Mouse (Mus musculus) heart, adult 2 months (tissue): Measurements from ENCODE around the gene Epas1. TPM values are rescaled to one million over a fixed set of nuclear protein-coding genes. Genes with fewer than 3 reads are reported as not detected.

Experiments used
- DNase-seq, 2 experiments: peaks; one replicate each; pipeline ENCODE4 v3.0.0; 2021
- H3K27ac ChIP-seq: fragments of 200-600 bp; 2 replicates; pipeline ENCODE4 v1.8.1; 2022
- H3K27me3 ChIP-seq: fragments of 200-500 bp; 2 replicates; pipeline ENCODE4 v1.6.1; 2012; ENCODE audit warnings: mild to moderate bottlenecking, low read length, inconsistent platforms, mixed read lengths; ENCODE audit not compliant: control insufficient read depth, insufficient read depth
- H3K36me3 ChIP-seq: fragments of 200-500 bp; 2 replicates; pipeline ENCODE4 v1.6.1; 2012; ENCODE audit warnings: low read length, inconsistent platforms; ENCODE audit not compliant: control insufficient read depth, insufficient read depth
- H3K4me1 ChIP-seq: fragments of 200-500 bp; 2 replicates; pipeline ENCODE4 v1.6.1; 2011; ENCODE audit warnings: low read length; ENCODE audit not compliant: control insufficient read depth, insufficient read depth
- H3K4me3 ChIP-seq: fragments of 200-600 bp; 2 replicates; pipeline ENCODE4 v1.8.1; 2022
- H3K79me2 ChIP-seq: fragments of 200-500 bp; replicated peaks from 2 replicates; pipeline ENCODE4 v1.6.1; 2012; ENCODE audit warnings: mild to moderate bottlenecking, inconsistent platforms, low read length, moderate library complexity, mixed read lengths; ENCODE audit not compliant: control insufficient read depth, insufficient read depth
- H3K9ac ChIP-seq: fragments of 200-500 bp; 2 replicates; pipeline ENCODE4 v1.6.1; 2012; ENCODE audit warnings: low read depth, mild to moderate bottlenecking, control low read depth, inconsistent platforms, low read length, mixed read lengths
- CTCF ChIP-seq: fragments of 200-600 bp; IDR thresholded peaks from 2 replicates; pipeline ENCODE4 v1.8.1; 2022; ENCODE audit warnings: antibody characterized with exemption, mild to moderate bottlenecking, moderate library complexity
- EP300 ChIP-seq: fragments of 200-500 bp; IDR thresholded peaks from 2 replicates; pipeline ENCODE4 v1.6.1; 2011; ENCODE audit warnings: low read depth, low read length, control low read depth; ENCODE audit not compliant: insufficient read depth
- POLR2A ChIP-seq: fragments of 200-500 bp; IDR thresholded peaks from 2 replicates; pipeline ENCODE4 v1.6.1; 2011; ENCODE audit warnings: mild to moderate bottlenecking, low read depth, low read length, control low read depth; ENCODE audit not compliant: insufficient read depth
- WGBS: fragments of 180-500 bp; shearing (Covaris S2); methylation state at CpG from one replicate; pipeline ENCODE4 v1.1.7; 2018; 5-methylcytosine and 5-hydroxymethylcytosine counted together
- intact Hi-C: fragments of 180-260 bp; cut with DNase I; formaldehyde crosslinking; loops from one replicate; pipeline ENCODE4 v1.15.1; 2025
- polyA plus RNA-seq: library from polyadenylated mRNA; depleted of rRNA; stranded (reverse); fragments of >200 nt; gene quantifications from 2 replicates; pipeline ENCODE4 v1.2.3, GENCODE M21; 2012; rRNA removed
- total RNA-seq, 2 experiments: library from RNA; stranded (reverse); gene quantifications; 2 replicates each; pipeline ENCODE4 v1.2.3; 2021

Gene Epas1
- total and polyA plus RNA-seq, 3 experiments: 119 to 277 (median 244) TPM

DNA sequence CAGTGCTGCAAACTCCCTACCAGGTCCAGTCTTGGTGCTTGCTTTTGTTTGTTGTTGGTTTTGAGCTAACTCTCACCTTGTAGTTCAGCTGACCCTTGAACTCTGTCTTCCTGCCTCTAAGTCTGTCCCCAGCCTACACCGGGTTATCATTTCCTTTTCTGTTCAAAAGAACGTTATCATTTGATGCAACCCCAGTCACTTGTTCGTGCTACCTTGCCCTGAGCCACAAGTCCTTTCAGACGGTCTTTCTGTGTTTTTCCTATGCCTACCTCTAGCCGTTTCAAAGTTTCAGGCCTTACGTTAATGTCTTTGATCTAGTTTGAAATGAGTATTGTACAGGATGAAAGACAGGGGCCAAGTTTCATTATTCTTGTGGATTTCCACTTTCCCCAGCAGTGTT, 119.1 kb downstream of the Epas1 start:
- H3K27ac ChIP-seq: no peak overlapping the region
- no peak overlapping the region for H3K4me3 ChIP-seq
- H3K4me1 ChIP-seq: no peaks in the 10 kb centered on the region
- WGBS: 50% methylated on average over 6 of the region's 6 CpGs
- no peak overlapping the region for H3K9ac ChIP-seq
- TF ChIP-seq POLR2A (no peak), EP300 (no peak), CTCF (no peak)
- H3K27me3 ChIP-seq: no peaks in the 10 kb centered on the region
- H3K79me2 ChIP-seq: no peaks in the 10 kb centered on the region
- no peak for DNase-seq
- no peaks in the 10 kb centered on the region for H3K36me3 ChIP-seq
- intact Hi-C loops: no loop called here

DNA sequence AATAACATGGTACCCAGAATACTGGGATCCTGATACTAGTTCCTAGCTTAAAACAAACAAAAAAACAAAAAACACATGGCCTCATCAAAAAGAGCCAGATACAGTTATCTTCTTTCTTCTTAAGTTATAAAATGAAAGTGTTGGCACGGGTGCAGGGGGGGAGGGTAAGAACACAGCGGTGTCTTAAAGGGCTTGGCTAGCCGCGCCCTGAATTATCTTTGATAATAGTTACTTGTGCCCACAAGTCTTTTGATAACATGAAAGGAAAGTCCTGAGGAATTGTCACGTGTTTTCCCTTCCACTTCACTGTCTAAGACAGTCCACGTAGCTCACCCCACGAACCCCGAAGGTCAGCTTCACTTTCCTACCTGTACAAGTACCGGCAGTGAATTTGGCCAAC, 123.4 kb downstream of the Epas1 start:
- Histone ChIP-seq H3K9ac (no peak overlapping the region), H3K4me3 (no peak overlapping the region), H3K4me1 (no peaks in the 10 kb centered on the region), H3K36me3 (no peaks in the 10 kb centered on the region), H3K27ac (no peak overlapping the region), H3K27me3 (no peaks in the 10 kb centered on the region), H3K79me2 (no peaks in the 10 kb centered on the region)
- DNase-seq: no peak
- intact Hi-C loops: no loop called here
- WGBS: 71% methylated on average over 9 of the region's 9 CpGs
- TF ChIP-seq CTCF: no peak
- TF ChIP-seq POLR2A: no peak
- no peak for TF ChIP-seq EP300

DNA sequence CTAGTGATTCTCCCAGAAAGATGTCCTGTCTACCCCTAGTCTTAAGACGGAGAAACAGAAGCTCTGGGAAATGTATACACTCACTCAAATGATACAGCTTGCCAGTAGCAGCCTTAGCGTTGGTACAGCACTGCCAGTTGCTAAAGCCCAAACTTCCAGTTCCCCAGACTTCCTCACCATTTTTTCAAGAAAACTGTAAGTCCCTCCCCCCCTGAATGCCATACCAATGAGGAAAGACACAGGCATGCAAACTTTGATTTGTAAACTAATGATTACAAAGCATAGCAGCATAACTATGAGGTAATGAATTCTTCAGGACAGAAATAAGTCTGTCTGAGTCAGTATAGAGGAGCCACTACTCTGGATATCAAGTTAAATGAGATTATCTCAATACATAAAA, 124.2 kb downstream of the Epas1 start:
- intact Hi-C loops: no loop called here
- no peak overlapping the region for H3K27ac ChIP-seq
- H3K79me2 ChIP-seq: no peaks in the 10 kb centered on the region
- DNase-seq: no peak
- H3K9ac ChIP-seq: no peak overlapping the region
- WGBS: 58% methylated on average over 2 of the region's 2 CpGs
- no peaks in the 10 kb centered on the region for H3K4me1 ChIP-seq
- H3K27me3 ChIP-seq: no peaks in the 10 kb centered on the region
- H3K4me3 ChIP-seq: no peak overlapping the region
- TF ChIP-seq EP300 (no peak), CTCF (no peak), POLR2A (no peak)
- no peaks in the 10 kb centered on the region for H3K36me3 ChIP-seq

DNA sequence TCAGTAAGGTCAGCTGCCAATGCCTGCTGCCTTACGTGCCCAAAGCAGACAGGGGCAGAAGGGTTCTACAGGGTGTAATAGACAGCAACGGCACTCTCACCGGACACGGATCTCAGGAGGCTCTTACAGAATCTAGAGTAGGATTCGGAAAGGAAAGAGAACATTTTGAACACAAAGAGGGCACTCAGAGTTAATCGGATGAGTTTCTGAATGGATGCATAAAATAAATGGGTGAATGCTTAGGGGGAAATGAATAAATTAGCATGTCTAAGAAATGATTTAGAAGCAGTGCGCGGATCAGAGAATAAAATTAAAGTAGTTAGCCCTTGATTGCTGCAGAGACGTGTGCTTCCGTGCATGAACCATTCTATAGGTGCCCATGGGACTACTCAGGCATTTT, 126.6 kb downstream of the Epas1 start:
- no peak for TF ChIP-seq EP300
- TF ChIP-seq CTCF: no peak
- TF ChIP-seq POLR2A: no peak
- no peak for DNase-seq
- H3K9ac ChIP-seq: no peak overlapping the region
- H3K27me3 ChIP-seq: no peaks in the 10 kb centered on the region
- no peak overlapping the region for H3K4me3 ChIP-seq
- H3K79me2 ChIP-seq: no peaks in the 10 kb centered on the region
- WGBS: 88% methylated on average over 10 of the region's 10 CpGs
- no peaks in the 10 kb centered on the region for H3K4me1 ChIP-seq
- H3K27ac ChIP-seq: no peak overlapping the region
- intact Hi-C loops: no loop called here
- H3K36me3 ChIP-seq: no peaks in the 10 kb centered on the region

DNA sequence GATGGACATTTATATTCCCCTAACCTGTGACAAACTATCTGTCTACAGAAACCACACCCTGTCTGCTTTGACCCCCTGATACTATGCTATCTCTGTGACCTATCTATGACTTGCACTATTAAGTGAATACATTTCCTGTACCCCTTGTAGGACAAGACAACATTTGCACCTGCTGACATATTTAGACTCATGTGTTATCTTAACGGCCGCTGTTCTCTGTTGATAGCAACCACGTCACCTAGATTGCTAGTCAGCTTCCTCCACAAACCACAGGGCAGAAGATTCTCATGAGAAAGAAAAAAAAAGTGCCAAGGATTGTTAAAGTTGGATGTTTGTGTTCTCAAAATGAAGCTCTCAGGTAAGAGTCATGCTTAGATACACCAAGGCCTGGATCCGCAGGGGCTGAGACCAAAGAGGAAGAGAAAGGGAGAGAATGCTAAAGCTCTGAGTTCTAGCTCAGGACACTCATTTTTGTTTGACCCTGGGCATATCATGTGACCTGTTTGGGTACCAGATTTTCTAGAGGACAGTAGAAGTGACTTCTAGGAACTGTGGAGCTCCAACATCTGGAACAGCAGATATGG, 127.1 kb downstream of the Epas1 start:
- DNase-seq: no peak
- TF ChIP-seq EP300 (no peak), CTCF (no peak), POLR2A (no peak)
- Histone ChIP-seq H3K9ac (no peak overlapping the region), H3K27ac (no peak overlapping the region), H3K36me3 (no peaks in the 10 kb centered on the region), H3K27me3 (no peaks in the 10 kb centered on the region), H3K4me3 (no peak overlapping the region), H3K79me2 (no peaks in the 10 kb centered on the region), H3K4me1 (no peaks in the 10 kb centered on the region)
- intact Hi-C loops: no loop called here
- 62% methylated on average over 4 of the region's 4 CpGs for WGBS

Other genes starting within 250 kb of the Epas1 start
- not detected for gene Gm10309, start 248.5 kb upstream of the Epas1 start, total RNA-seq
- gene Gm10309, start 248.5 kb upstream of the Epas1 start, polyA plus RNA-seq: 0.08 TPM in 1 of 2 replicates, not detected in the other
- not detected for gene Tmem247, start 163.6 kb downstream of the Epas1 start, total RNA-seq
- gene Tmem247, start 163.6 kb downstream of the Epas1 start, polyA plus RNA-seq: 0.26 TPM in 1 of 2 replicates, not detected in the other
- not detected for gene Atp6v1e2, start 194.2 kb downstream of the Epas1 start, total RNA-seq
- gene Atp6v1e2, start 194.2 kb downstream of the Epas1 start, polyA plus RNA-seq: not detected in 2 replicates
- gene Rhoq, start 209.4 kb downstream of the Epas1 start, total RNA-seq: 100 to 1,000 TPM; 119 to 138 TPM
- 70.7 and 118 TPM in 2 replicates for gene Rhoq, start 209.4 kb downstream of the Epas1 start, polyA plus RNA-seq